Mouse (Mus musculus) lung, adult 2 months (tissue): ENCODE measurements around the gene Acss2. TPM values are rescaled to one million over a fixed set of nuclear protein-coding genes. Genes with fewer than 3 reads are reported as not detected.
"Not testable (repeated sequence)": the region's sequence is repeated elsewhere in the genome, so short reads cannot be mapped to it uniquely, and the experiment has no call there.

Experiments
- DNase-seq: peaks from one replicate; pipeline ENCODE4 v3.0.0; 2022
- H3K4me1 ChIP-seq: fragments of 200-500 bp; 2 replicates; pipeline ENCODE4 v1.6.1; 2011; ENCODE audit warnings: low read length; ENCODE audit not compliant: control insufficient read depth, insufficient read depth
- H3K4me3 ChIP-seq: fragments of 200-500 bp; replicated peaks from 2 replicates; pipeline ENCODE3; 2011; ENCODE audit warnings: low read depth, mild to moderate bottlenecking, control low read depth, low read length; ENCODE audit errors: extremely low read depth
- CTCF ChIP-seq: fragments of 200-500 bp; IDR thresholded peaks from 2 replicates; pipeline ENCODE4 v1.5.1; 2011; ENCODE audit warnings: mild to moderate bottlenecking, low read length, control low read depth; ENCODE audit not compliant: insufficient read depth
- POLR2A ChIP-seq: fragments of 200-500 bp; IDR thresholded peaks from 2 replicates; pipeline ENCODE4 v1.6.1; 2011; ENCODE audit warnings: low read depth, mild to moderate bottlenecking, control low read depth, low read length, borderline replicate concordance; ENCODE audit errors: extremely low read depth
- WGBS: fragments of 180-500 bp; shearing (Covaris S2); methylation state at CpG from one replicate; pipeline ENCODE4 v1.1.7; 2018; 5-methylcytosine and 5-hydroxymethylcytosine counted together
- polyA plus RNA-seq: library from polyadenylated mRNA; depleted of rRNA; stranded (reverse); fragments of >200 nt; gene quantifications from 2 replicates; pipeline ENCODE4 v1.2.3, GENCODE M21; 2012

Gene Acss2
- polyA plus RNA-seq, 1 experiment = 52.6 TPM

DNA sequence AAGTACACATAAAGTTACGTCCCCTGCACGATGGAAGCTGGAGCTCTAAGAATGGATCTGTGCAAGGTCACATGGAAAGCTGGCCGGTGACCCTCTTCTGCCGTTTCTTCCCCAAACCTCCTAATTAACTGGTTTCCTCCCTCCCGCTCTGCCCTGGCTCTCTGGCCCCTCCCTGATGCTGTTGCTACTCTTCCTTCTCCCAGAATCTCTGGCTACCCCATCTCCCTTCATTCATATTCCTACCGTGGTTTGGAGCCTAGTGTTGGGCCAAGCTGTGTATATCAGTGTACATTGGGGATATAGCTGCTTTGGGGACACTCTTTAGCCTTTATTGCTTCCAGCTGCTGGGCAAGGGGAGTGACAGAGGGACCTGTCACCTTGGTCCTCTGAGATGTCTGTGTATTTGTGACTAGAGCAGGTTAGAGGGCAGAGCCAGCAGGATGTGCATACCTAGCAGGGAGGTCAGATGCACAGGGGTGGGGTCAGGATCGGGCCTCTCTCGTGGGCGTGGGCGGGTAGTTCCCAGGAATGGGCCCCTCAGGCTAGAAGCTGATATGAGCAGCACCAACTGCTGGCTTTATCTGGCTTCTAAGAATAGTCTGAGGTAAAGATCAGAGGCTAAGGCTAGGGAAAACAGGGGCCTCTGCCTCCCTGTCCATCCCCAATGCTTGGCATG, 87.0 kb downstream of the Acss2 start:
- 33% methylated on average over 10 of the region's 10 CpGs for WGBS
- DNase-seq = no peak
- TF ChIP-seq CTCF (no peak), POLR2A (no peak)
- Histone ChIP-seq H3K4me1 (no peaks in the 10 kb centered on the region), H3K4me3 (no peak overlapping the region)

DNA sequence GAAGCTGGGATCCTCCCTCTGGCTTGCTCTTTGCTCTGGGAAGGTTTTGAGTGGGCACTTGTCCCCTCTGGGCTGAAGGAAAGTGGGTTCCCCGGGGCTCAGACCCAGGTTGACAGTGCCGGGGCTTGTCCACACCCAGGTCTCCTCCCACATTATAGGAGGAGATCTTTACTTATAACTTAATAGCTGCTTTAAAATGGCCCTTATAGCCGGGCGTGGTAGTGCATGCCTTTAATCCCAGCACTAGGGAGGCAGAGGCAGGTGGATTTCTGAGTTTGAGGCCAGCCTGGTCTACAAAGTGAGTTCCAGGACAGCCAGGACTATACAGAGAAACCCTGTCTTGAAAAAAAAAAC, 87.5 kb downstream of the Acss2 start:
- H3K4me3 ChIP-seq, H3K4me1 ChIP-seq, DNase-seq: not testable (repeated sequence)
- 77% methylated on average over 4 of the region's 4 CpGs for WGBS

DNA sequence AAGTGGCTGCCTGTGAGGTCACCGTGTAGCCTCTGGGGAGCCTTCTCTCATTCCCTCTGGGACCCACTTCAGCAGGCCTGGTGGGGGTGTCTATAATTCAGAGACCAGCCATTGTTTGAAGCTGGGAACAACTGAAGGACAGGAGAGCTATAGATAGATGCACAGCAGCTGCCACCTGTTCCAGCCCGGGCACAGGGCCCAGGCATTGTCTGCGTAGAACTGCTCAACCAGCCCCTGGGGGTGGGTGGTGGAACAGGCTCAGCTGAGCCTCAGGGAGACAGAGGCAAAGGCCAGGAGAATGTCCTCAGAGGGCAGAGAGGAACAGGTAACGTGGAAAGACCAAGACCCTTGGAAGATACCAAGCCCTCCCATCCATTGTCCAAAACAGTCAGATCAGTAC, 88.6 kb downstream of the Acss2 start:
- TF ChIP-seq POLR2A (no peak), CTCF (no peak)
- DNase-seq = no peak
- WGBS = 68% methylated on average over 4 of the region's 4 CpGs
- Histone ChIP-seq H3K4me1 (no peaks in the 10 kb centered on the region), H3K4me3 (no peak overlapping the region)

DNA sequence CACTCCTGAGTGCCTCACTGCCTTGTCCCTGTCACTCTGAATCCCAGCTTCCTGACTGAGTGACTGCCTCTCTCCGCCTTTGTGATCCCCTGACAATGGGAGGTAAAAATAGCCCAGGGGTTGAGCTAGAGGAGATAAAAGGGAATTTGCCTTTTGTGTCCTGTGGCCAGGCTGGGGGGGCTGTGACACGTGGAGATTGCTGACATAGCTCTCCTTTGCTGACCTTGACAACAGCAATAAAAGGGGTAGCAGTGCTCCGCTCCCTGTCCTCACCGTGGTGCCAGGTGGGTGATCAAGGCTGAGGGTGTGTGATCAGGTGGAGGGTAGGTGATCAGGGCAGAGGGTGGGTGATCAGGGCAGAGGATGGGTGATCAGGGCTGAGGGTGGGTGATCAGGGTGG, 93.2 kb downstream of the Acss2 start, which contains the start of gene Myh7b:
Gene Myh7b, plus strand, starts transcription at position 235 of the 400 bp plus-strand sequence.
- 34% methylated on average over 4 of the region's 4 CpGs for WGBS
- Histone ChIP-seq H3K4me3 (no peak within 1 kb of the TSS), H3K4me1 (no peaks in the 10 kb centered on the region; the same call in 1 of the 2 replicates)
- TF ChIP-seq CTCF (no peak), POLR2A (no peak)
- no peak for DNase-seq

DNA sequence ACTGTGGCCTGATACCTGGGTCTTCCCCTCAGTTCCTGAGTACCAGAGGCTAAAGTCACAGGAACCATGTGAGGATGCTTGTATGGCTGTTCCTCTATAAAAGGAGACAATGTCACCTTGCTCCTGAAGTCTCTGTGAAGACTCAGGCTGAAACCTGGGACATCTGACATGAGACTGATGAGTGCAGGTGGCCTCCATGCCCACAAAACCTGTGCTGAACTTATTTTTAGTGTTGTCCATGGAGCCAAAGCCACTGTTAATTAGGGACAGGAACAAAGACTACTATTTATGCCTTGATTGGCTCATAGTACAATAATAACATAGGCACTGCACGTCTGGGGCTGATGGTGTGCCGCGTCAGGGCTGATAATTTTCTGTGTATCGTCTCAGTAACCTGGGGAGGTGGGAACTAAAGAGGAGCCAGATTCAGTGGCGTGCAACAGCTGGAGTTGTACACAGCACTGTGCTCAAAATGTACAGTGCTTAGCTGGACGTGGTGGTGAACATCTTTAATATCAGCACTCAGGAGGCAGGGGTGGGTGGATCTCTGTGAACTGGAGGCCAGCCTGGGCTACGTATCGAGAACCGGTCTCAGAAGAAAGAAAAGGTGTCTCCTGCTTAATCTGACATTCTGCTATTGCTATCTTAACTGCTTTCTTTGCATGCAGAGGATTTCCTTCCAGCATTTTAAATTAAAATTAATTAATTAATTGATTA, 94.2 kb downstream of the Acss2 start:
- no peak for DNase-seq
- WGBS = 88% methylated on average over 9 of the region's 9 CpGs
- no peak overlapping the region for H3K4me3 ChIP-seq
- no peaks in the 10 kb centered on the region; the same call in 1 of the 2 replicates for H3K4me1 ChIP-seq
- no peak for TF ChIP-seq POLR2A
- TF ChIP-seq CTCF = no peak

DNA sequence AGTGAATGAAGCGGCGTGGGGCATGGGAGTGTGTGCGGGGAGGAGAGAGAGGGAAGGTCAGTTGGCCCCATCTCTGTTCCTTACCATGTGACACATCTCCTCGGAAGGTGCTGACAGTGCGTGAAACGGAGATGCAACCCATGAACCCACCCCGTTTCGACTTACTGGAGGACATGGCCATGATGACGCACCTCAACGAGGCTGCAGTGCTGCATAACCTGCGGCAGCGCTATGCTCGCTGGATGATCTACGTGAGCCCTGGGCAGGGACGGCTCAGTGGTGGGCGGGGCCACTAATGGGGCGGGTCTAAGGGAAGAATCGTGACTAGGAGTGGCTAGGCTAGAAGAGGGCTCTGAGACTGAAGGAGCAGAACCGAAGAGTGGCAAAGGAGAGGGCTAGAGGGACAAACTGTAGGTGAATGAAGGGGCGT, 95.6 kb downstream of the Acss2 start:
- H3K4me3 ChIP-seq = peak overlapping the region; percentile 60
- no peaks in the 10 kb centered on the region; the same call in 1 of the 2 replicates for H3K4me1 ChIP-seq
- peak; percentile 71 for DNase-seq
- WGBS = 7% methylated on average over 20 of the region's 20 CpGs
- no peak for TF ChIP-seq POLR2A
- no peak for TF ChIP-seq CTCF

DNA sequence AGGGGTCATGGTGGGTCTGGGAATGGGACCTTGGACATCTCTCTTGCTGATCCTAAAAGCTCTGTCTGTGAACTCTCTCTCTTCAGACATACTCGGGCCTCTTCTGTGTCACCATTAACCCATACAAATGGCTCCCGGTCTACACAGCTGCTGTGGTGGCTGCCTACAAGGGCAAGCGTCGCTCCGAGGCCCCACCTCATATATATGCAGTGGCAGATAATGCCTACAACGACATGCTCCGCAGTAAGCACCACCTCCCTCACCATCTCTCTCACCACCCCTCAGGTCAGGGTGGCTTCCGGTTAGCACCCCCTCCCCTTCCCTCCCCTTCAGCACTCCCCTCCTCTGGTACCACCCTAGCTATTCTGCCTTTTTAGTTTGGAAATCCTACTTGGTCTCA, 96.2 kb downstream of the Acss2 start:
- no peak for DNase-seq
- TF ChIP-seq CTCF = no peak
- no peak for TF ChIP-seq POLR2A
- H3K4me1 ChIP-seq = no peaks in the 10 kb centered on the region; the same call in 1 of the 2 replicates
- H3K4me3 ChIP-seq = no peak overlapping the region
- WGBS = 61% methylated on average over 8 of the region's 8 CpGs

DNA sequence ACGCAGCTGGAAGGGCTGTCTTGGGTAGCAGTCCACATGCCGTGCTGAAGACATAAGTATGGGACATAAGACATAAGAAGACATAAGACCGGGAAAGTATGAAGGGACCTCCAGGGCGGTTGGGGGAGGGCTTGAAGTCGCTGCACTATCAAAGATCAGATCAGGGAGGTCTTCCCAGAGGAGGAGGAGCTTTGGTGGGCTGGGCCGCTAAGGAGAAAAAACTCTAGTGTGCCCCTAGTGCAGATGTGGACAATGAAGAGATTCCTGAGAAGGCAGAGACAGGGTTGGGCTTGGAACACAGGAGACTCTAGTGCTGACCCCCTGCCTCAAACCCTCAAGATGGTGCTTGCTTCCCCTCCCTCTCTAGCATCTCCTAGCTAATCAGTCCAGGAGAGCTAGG, 99.2 kb downstream of the Acss2 start:
- no peak for DNase-seq
- 52% methylated on average over 6 of the region's 6 CpGs for WGBS
- TF ChIP-seq POLR2A = no peak
- no peak for TF ChIP-seq CTCF
- no peak overlapping the region for H3K4me3 ChIP-seq
- H3K4me1 ChIP-seq = no peaks in the 10 kb centered on the region; the same call in 1 of the 2 replicates

DNA sequence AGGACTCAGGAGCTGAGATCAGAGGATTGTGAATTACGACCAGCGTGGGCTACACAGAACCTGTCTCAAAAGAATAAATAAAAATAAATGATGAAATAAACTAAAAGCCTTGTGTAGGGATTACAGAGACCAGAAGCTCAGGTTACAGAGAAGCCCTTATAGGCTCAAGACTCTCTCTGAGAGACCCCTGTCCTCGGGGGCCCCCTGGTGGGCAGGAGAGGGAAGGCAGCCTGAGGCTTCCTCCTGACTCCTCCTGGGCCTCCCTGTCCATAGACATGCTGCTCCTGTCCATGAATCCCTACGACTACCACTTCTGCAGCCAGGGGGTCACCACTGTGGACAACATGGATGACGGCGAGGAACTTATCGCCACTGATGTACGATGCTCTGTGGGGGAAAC, 102.1 kb downstream of the Acss2 start:
- TF ChIP-seq POLR2A = no peak
- peak; percentile 78 for TF ChIP-seq CTCF
- Histone ChIP-seq H3K4me3 (no peak overlapping the region), H3K4me1 (no peaks in the 10 kb centered on the region)
- peak; percentile 87 for DNase-seq
- 18% methylated on average over 8 of the region's 8 CpGs for WGBS

DNA sequence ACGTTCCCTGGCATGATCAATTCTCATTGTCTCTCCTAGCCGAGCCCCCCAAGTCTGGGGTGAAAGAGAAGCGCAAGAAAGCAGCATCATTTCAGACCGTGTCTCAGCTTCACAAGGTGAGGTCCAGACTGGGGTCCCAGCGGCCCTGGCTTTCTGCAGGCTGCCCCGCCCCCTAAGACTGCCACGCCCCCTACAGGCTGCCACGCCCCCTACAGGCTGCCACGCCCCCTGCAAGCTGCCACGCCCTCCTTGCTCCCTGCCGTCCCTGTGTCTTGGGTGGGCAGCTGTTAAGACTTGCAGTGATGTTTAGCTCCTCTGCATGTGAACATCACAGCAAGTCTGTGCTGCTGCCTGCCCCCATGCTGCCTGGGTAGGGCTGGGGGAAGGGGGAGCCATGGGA, 104.9 kb downstream of the Acss2 start:
- DNase-seq = no peak
- Histone ChIP-seq H3K4me3 (no peak overlapping the region), H3K4me1 (no peaks in the 10 kb centered on the region)
- TF ChIP-seq POLR2A (no peak), CTCF (no peak)
- 31% methylated on average over 11 of the region's 11 CpGs for WGBS
